Mouse (Mus musculus) fibroblast of lung, adult 2 months (primary cell): Measurements from ENCODE around the gene Btnl9.
"Not testable (repeated sequence)": the region's sequence is repeated elsewhere in the genome, so short reads cannot be mapped to it uniquely, and the experiment has no call there.

Experiments used
- DNase-seq: peaks from one replicate; pipeline ENCODE4 v3.0.0-alpha.2; 2011; ENCODE audit warnings: low read depth

Btnl9 gene

DNA sequence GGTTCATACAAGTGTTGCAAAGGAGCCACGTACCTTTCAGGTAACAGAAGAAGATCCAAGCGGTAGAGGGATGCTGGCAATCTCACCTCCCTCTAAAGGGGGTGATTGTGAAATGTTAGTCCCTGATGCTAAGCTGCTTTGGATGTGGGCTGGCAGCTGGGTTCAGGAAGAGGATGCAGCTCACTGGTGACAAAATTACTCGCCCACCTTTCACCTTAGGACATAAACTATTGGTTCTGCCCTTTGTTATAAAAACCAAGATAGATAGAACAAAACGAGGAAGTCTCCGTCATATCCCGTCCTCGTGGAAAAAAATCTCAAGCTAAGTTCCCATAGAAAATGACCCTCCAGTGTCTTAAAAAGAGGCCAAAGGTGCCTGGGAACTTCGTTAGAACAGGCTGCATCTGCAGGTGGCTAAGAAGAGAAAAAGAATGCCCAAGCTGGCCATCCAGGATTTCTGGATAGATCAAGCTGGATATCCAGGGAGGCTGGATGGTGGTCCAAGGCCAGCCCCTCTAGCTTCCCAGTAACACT, at the start of gene Btnl9:
Gene Btnl9 (minus strand): TSS at position 205 of the 534 bp plus-strand sequence.
- no peak for DNase-seq

GRCm38 (mm10) chr11:49235459-49236207, 48.7 kb upstream of the Btnl9 start:
- peak; percentile 52 for DNase-seq

DNA sequence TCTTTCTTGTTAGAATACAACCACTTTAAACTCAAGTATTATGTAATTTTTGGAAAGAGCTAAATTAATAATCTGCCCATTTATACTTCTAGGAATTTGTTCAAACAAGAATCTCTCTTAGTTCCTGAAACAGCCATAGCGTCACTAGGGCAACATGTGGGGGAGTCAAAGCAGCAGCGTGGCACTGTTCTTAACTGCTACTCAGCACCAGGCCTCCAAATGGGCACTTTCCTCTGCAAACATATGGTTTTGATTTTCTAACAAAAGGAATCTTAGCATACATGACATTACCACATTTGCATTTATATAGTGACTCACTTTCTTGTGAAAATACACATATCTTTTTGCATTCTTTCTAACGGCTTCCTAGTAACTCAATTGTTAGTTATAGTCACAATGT, 45.8 kb upstream of the Btnl9 start:
- DNase-seq = no peak

DNA sequence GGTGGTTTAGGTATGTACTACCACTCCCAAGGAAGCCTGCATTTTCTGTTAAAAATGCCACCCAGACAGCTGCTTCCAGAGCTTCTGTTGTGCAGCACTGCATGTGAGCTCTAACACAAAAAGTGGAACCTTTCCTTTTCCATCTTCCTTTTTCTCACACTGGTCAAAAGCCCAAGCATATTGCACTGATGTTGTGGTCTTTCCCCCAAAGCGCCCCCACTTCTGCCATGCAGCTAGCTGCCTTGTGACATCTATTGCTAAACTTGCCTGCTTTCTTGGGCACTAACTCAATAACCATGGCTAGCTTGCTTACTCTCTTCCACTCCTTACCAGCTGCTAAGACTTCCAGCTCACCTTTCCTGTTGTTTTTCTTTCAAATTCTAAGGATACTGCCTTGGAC, 37.5 kb upstream of the Btnl9 start:
- no peak for DNase-seq

GRCm38 (mm10) chr11:49219271-49219670, 32.3 kb upstream of the Btnl9 start:
- DNase-seq = no peak

DNA sequence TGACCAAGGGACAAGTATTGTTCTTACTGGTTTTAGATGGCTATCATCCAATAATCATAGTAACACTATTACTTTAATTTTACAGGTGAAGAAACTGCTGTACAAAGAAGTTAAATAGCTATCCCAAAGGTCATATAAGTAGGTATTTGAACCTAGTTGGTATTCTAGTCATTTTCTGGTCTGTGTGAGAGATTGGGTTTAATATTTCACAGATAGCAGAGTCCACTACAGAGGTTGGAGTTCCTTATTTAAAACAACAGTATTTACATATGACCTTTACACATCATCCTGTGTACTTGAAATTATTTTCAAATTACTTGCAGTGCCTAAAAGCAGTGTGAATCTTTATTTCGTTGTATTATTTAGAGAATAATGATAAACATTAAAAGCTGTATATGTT, 26.5 kb upstream of the Btnl9 start:
- no peak for DNase-seq

DNA sequence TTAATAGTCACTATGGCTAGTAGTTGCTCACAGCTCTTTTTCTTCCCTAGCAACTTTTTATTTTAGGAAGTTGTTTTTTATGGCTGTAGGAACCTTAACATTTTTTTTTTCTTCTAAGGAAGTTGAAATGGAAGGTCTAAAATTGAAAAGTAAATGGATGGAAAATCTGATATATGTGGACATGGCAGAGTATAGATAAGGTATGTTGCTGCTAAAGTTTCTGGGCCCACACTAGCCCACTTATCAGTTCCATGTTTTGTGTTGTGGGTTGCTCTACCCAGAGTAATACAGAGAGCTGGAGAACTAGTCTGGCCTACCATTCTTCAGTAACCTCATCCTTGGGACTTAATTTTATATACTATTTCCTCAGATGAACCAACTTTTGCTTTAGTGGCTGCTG, 25.6 kb upstream of the Btnl9 start:
- DNase-seq = no peak

- DNase-seq = no peak
Measured at GRCm38 (mm10) chr11:49207495-49207894, 20.5 kb upstream of the Btnl9 start.

DNA sequence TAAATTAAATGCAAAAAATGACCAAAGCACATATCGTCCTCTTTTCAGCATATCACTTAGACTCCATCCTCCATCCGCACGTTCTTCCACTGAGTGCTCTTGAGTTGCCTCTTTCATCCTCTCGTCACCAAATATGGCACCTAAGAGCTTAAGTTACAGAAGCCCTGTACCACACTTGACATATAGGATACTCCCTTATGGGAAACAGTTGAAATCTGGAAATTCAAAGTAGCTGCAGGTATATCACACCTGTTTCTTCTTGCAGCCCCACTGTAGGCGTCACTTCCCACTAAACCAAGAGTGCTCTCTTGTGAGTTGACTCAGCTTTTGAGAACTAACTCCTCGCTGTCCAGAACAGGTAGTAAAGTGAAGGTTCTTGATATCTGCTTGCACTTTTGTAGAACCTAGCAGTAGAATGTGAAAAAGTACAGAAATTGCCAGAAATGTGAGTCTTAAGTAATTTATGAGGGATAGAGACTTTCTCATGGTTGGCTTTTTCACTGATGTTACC, 18.2 kb upstream of the Btnl9 start:
- no peak for DNase-seq

GRCm38 (mm10) chr11:49203771-49204497, 17.0 kb upstream of the Btnl9 start:
- peak; percentile 32 for DNase-seq

GRCm38 (mm10) chr11:49203129-49203768, 16.3 kb upstream of the Btnl9 start, which contains the start of gene Zfp62:
Zfp62 (plus strand) TSS chr11:49203292.
- peak; percentile 76 for DNase-seq

- peak; percentile 18 for DNase-seq
Measured at GRCm38 (mm10) chr11:49202523-49203061, 15.6 kb upstream of the Btnl9 start.

DNA sequence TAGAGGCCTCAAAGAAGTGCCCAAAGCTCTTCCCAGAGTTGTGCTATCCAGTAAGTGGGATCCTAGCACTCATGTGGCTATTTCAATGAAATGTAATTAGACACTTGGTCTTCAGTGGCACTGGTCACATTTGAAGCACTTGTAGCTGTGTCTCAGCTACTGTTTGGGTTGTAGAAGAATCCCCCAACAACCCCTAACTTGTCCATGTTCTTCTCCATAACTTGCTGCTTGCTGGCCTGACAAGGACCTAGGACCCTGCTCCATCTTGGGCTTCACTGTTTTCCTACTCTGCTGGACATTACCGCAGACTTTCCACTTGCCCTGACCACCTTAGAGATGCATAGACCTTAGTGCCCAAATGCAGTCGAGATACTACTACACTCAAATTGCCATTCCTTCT, 15.1 kb upstream of the Btnl9 start:
- DNase-seq = no peak

- no peak for DNase-seq
Measured at GRCm38 (mm10) chr11:49201142-49201541, 14.2 kb upstream of the Btnl9 start.

GRCm38 (mm10) chr11:49200666-49201065, 13.7 kb upstream of the Btnl9 start:
- no peak for DNase-seq

DNA sequence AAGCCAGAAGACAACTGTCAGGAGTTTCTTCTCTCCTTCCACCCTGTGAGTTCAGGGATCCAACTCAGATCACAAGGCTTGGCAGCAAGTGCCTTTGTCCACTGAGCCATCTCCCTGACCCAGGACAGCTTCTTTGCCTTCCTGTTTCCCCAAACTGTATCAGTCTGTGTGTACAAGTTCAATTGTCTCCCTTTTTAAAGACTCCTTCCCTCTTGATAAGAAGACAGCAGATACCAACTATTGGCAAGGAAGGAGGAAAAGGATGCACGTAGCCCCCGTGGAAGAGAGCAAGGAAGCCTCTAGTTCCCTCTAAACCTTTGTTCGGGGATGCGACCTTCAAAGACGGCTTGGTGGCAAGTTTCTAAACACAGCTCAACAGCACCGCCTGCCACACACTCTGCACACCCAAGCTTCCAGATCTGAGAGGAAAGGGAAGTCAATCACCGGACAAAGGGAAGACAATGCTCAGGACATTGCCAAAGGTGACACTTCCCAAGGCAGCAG, 8.9 kb upstream of the Btnl9 start:
- DNase-seq = no peak

DNA sequence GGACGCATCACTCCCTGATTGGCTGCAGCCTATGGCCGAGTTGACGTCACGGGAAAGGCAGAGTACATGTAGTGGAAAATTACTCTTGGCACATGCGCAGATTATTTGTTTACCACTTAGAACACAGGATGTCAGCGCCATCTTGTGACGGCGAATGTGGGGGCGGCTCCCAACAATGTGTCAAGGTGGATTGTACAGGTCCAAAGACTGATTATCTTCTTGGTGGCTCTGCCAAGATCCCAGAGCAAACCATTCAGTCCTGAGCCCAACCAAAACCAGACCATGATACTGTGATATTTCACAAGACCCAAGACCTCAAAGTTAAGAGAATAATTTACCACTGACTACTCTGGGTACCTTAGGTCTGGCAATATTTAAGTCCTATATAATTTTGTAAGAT, 7.8 kb upstream of the Btnl9 start:
- DNase-seq = not testable (repeated sequence)

DNA sequence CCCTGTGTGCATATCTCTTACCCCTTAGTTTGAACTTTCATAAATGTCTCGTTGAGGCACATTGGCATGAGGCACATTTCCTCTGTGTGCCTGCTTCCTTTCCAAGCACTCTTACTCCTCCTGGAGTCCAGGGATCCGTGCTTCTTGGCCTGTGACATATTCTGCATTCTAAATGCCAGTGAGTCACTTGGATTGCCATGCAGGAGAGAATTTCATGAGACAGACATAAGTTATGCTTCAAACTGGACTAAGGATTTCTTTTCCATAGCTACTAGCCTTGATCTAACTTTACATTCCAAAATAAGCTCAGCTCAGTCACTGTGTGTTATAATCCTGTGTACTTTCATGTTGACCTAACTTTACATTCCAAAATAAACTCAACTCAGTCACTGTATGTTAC, 4.1 kb upstream of the Btnl9 start:
- DNase-seq = no peak

- DNase-seq = peak; percentile 40
Measured at GRCm38 (mm10) chr11:49189737-49190136, 2.8 kb upstream of the Btnl9 start.

DNA sequence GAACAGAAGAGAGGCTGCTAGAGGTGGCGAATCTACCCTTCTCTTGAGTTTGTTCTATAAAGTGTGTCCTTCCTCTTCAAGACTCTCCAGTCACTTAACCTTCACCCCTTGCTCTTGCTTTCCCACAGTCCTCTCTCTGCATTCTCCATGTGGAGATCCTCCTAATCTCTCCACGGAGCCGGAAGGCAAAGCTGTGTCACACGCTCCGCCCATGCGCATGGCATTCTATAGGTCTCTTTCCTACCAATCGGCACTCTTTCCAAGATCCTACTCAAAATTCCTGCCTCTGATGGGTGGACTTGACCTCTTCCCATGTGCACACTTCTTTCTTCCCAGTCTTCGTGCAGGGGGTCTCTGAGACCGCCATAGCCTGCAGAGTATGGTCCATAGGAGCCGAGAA, 742 bp upstream of the Btnl9 start:
- no peak for DNase-seq

DNA sequence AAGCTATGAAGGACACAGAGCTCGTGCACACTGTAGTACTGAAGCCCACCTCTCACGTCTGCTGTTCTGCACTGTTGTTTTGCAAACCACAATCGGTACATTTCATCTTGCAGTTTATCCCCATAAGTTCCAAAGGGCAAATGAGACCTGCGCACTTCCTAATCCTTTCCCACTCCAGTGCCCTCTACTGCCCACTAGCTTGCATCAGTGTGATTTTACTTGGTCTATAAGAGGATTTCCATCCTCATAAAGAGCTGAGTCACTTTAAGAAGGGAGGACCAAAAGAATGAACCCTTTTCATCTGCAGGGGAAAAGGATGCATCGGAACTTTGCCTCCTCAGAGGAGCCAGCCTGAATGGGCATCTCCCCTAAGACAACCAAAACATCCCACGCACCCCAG, 507 bp downstream of the Btnl9 start:
- no peak for DNase-seq

- DNase-seq = no peak
Measured at GRCm38 (mm10) chr11:49183172-49183571, 3.8 kb downstream of the Btnl9 start.
